Mouse (Mus musculus) megakaryocyte progenitor cell, adult 5-6 weeks (primary cell): ENCODE measurements around the gene Olfr1033. TPM values are rescaled to one million over a fixed set of nuclear protein-coding genes. Genes with fewer than 3 reads are reported as not detected.
"Not testable (repeated sequence)": the region's sequence is repeated elsewhere in the genome, so short reads cannot be mapped to it uniquely, and the experiment has no call there.

ENCODE experiments used
- ATAC-seq: replicated peaks from 2 replicates; pipeline ENCODE4 v1.8.0; 2016; ENCODE audit warnings: mild to moderate bottlenecking, moderate TSS enrichment, inconsistent platforms; ENCODE audit not compliant: poor library complexity
- total RNA-seq, 2 experiments: library from RNA; stranded (forward) in 1 of 2; stranded (reverse) in 1 of 2; fragments of 157-497, 149-512 nt in 1 of 2; fragments of 200-1000 nt in 1 of 2; gene quantifications; 2 replicates each; pipeline versions ENCODE4 v1.2.3 to v1.2.4; 2015 to 2017

Gene Olfr1033
- total RNA-seq (2015) (0.10 and 0.24 TPM in 2 replicates), total RNA-seq (2017) (0.14 TPM in 1 of 2 replicates, not detected in the other)

- ATAC-seq = peak; percentile 64
Measured at GRCm38 (mm10) chr2:86020406-86020805, at the start of gene Olfr1033. Gene Olfr1033, plus strand, starts transcription at chr2:86020633.

GRCm38 (mm10) chr2:85973595-85973994 lies 46.8 kb upstream of the Olfr1033 start, which contains the start of gene Olfr1029:
Gene Olfr1029, plus strand, starts transcription at chr2:85973895.
- ATAC-seq = no peak

GRCm38 (mm10) chr2:85978976-85979375 lies 41.5 kb upstream of the Olfr1033 start, which contains the start of gene Olfr1030:
Gene Olfr1030, plus strand, starts transcription at chr2:85979276.
- no peak for ATAC-seq

GRCm38 (mm10) chr2:85990004-85990403 lies 30.4 kb upstream of the Olfr1033 start, which contains the start of gene Olfr1031:
Gene Olfr1031, plus strand, starts transcription at chr2:85990304.
- no peak for ATAC-seq

DNA sequence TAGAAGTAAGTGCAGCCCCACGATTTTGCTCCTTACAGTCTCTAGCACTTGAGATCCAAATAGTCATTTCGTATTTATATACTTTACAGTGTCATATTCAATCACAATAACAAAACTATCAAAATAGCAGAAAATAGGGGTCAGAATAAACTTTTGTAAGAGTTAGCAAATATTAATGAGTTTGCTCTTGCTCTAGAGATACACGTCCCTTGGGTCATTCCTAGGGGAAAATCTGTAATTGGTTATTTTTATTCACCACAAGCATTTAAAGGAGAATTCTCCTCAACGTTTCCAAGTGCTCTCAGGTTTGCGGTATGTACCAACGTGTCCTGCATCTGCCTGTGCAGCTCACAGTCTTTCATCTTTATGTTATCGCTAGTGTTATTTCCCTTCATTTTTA lies 15.2 kb upstream of the Olfr1033 start, which contains the start of gene Olfr1032:
Gene Olfr1032, plus strand, starts transcription at position 301 of the 400 bp plus-strand sequence.
- ATAC-seq = no peak

GRCm38 (mm10) chr2:86021518-86021917 lies 1.1 kb downstream of the Olfr1033 start:
- ATAC-seq = not testable (repeated sequence)

GRCm38 (mm10) chr2:86045561-86045960 lies 25.1 kb downstream of the Olfr1033 start, which contains the start of gene Olfr1034:
Gene Olfr1034, plus strand, starts transcription at chr2:86045861.
- ATAC-seq = no peak

- not testable (repeated sequence) for ATAC-seq
Measured at GRCm38 (mm10) chr2:86050777-86051176, 30.3 kb downstream of the Olfr1033 start.

DNA sequence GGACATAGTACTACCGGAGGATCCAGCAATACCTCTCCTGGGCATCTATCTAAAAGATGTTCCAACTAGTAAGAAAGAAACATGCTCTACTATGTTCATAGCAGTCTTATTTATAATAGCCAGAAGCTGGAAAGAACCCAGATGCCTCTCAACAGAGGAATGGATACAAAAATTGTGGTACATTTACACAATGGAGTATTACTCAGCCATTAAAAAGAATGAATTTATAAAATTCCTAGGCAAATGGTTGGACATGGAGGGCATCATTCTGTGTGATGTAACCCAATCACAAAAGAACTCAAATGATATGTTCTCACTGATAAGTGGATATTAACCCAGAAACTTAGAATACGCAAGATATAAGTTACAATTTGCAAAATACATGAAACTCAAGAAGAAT lies 43.3 kb downstream of the Olfr1033 start:
- ATAC-seq = not testable (repeated sequence)

- ATAC-seq = no peak
Measured at GRCm38 (mm10) chr2:86070189-86070588, 49.8 kb downstream of the Olfr1033 start.

DNA sequence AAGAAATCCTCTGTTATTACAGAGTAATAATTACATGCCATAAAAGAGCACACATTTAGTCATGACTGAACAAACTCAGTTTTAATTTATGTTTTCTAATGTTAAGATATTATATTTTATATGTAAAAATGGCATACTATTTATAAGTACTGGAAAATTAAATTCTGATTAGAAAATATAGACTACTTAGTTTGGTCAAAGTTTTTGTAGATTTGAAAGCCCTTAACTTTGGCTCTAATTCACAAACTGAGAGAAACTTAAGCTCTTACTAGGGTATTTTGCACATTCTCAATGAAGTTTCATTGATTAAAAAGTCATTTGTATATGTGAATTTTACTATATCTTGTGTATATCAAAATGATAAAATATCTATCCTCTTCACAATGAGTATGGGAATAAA lies 53.3 kb downstream of the Olfr1033 start, which contains the start of gene Olfr1036:
Gene Olfr1036, plus strand, starts transcription at position 301 of the 400 bp plus-strand sequence.
- not testable (repeated sequence) for ATAC-seq

- ATAC-seq = peak; percentile 52; the same call in 1 of the 2 replicates
Measured at GRCm38 (mm10) chr2:86080478-86080877, 60.0 kb downstream of the Olfr1033 start.

GRCm38 (mm10) chr2:86087285-86087684 lies 66.9 kb downstream of the Olfr1033 start, which contains the start of gene Olfr1037:
Gene Olfr1037, minus strand, starts transcription at chr2:86087385.
- no peak for ATAC-seq

Other genes starting within 250 kb of the Olfr1033 start
- not detected in 2 replicates for gene Olfr1014, start 247.9 kb upstream of the Olfr1033 start, total RNA-seq (2015)
- not detected in 2 replicates for gene Olfr1014, start 247.9 kb upstream of the Olfr1033 start, total RNA-seq (2017)
- not detected in 2 replicates for gene Olfr1015, start 238.6 kb upstream of the Olfr1033 start, total RNA-seq (2015)
- gene Olfr1015, start 238.6 kb upstream of the Olfr1033 start, total RNA-seq (2017) = not detected in 2 replicates
- not detected in 2 replicates for gene Olfr1016, start 218.1 kb upstream of the Olfr1033 start, total RNA-seq (2015)
- not detected in 2 replicates for gene Olfr1016, start 218.1 kb upstream of the Olfr1033 start, total RNA-seq (2017)
- not detected in 2 replicates for gene Olfr1018, start 202.2 kb upstream of the Olfr1033 start, total RNA-seq (2015)
- gene Olfr1018, start 202.2 kb upstream of the Olfr1033 start, total RNA-seq (2017) = not detected in 2 replicates
- gene Olfr1019, start 175.2 kb upstream of the Olfr1033 start, total RNA-seq (2015) = not detected in 2 replicates
- not detected in 2 replicates for gene Olfr1019, start 175.2 kb upstream of the Olfr1033 start, total RNA-seq (2017)
- not detected in 2 replicates for gene Olfr1020, start 173.6 kb upstream of the Olfr1033 start, total RNA-seq (2015)
- not detected in 2 replicates for gene Olfr1020, start 173.6 kb upstream of the Olfr1033 start, total RNA-seq (2017)
- not detected in 2 replicates for gene Olfr1022, start 152.0 kb upstream of the Olfr1033 start, total RNA-seq (2015)
- gene Olfr1022, start 152.0 kb upstream of the Olfr1033 start, total RNA-seq (2017) = not detected in 2 replicates
- not detected in 2 replicates for gene Olfr1023, start 135.0 kb upstream of the Olfr1033 start, total RNA-seq (2015)
- gene Olfr1023, start 135.0 kb upstream of the Olfr1033 start, total RNA-seq (2017) = not detected in 2 replicates
- gene Olfr1024, start 115.6 kb upstream of the Olfr1033 start, total RNA-seq (2015) = not detected in 2 replicates
- gene Olfr1024, start 115.6 kb upstream of the Olfr1033 start, total RNA-seq (2017) = not detected in 2 replicates
- gene Olfr1025-ps1, start 105.4 kb upstream of the Olfr1033 start, total RNA-seq (2015) = not detected in 2 replicates
- not detected in 2 replicates for gene Olfr1025-ps1, start 105.4 kb upstream of the Olfr1033 start, total RNA-seq (2017)
- not detected in 2 replicates for gene Olfr1026, start 99.1 kb upstream of the Olfr1033 start, total RNA-seq (2015)
- gene Olfr1026, start 99.1 kb upstream of the Olfr1033 start, total RNA-seq (2017) = not detected in 2 replicates
- not detected in 2 replicates for gene Olfr1028, start 70.2 kb upstream of the Olfr1033 start, total RNA-seq (2015)
- not detected in 2 replicates for gene Olfr1028, start 70.2 kb upstream of the Olfr1033 start, total RNA-seq (2017)
- gene Olfr1029, start 46.7 kb upstream of the Olfr1033 start, total RNA-seq (2015) = not detected in 2 replicates
- gene Olfr1029, start 46.7 kb upstream of the Olfr1033 start, total RNA-seq (2017) = not detected in 2 replicates
- gene Olfr1030, start 41.4 kb upstream of the Olfr1033 start, total RNA-seq (2015) = not detected in 2 replicates
- not detected in 2 replicates for gene Olfr1030, start 41.4 kb upstream of the Olfr1033 start, total RNA-seq (2017)
- not detected in 2 replicates for gene Olfr1031, start 30.3 kb upstream of the Olfr1033 start, total RNA-seq (2015)
- gene Olfr1031, start 30.3 kb upstream of the Olfr1033 start, total RNA-seq (2017) = not detected in 2 replicates
- gene Olfr1032, start 15.1 kb upstream of the Olfr1033 start, total RNA-seq (2015) = not detected in 2 replicates
- gene Olfr1032, start 15.1 kb upstream of the Olfr1033 start, total RNA-seq (2017) = not detected in 2 replicates
- not detected in 2 replicates for gene Olfr1034, start 25.2 kb downstream of the Olfr1033 start, total RNA-seq (2015)
- gene Olfr1034, start 25.2 kb downstream of the Olfr1033 start, total RNA-seq (2017) = not detected in 2 replicates
- gene Olfr1036, start 53.4 kb downstream of the Olfr1033 start, total RNA-seq (2015) = not detected in 2 replicates
- not detected in 2 replicates for gene Olfr1036, start 53.4 kb downstream of the Olfr1033 start, total RNA-seq (2017)
- gene Olfr1037, start 66.8 kb downstream of the Olfr1033 start, total RNA-seq (2015) = not detected in 2 replicates
- not detected in 2 replicates for gene Olfr1037, start 66.8 kb downstream of the Olfr1033 start, total RNA-seq (2017)
- not detected in 2 replicates for gene Olfr1039, start 115.3 kb downstream of the Olfr1033 start, total RNA-seq (2015)
- gene Olfr1039, start 115.3 kb downstream of the Olfr1033 start, total RNA-seq (2017) = not detected in 2 replicates
- gene Olfr1040, start 126.1 kb downstream of the Olfr1033 start, total RNA-seq (2015) = not detected in 2 replicates
- not detected in 2 replicates for gene Olfr1040, start 126.1 kb downstream of the Olfr1033 start, total RNA-seq (2017)
- gene Olfr1042, start 141.2 kb downstream of the Olfr1033 start, total RNA-seq (2015) = not detected in 2 replicates
- not detected in 2 replicates for gene Olfr1042, start 141.2 kb downstream of the Olfr1033 start, total RNA-seq (2017)
- gene Olfr1043, start 146.9 kb downstream of the Olfr1033 start, total RNA-seq (2015) = not detected in 2 replicates
- gene Olfr1043, start 146.9 kb downstream of the Olfr1033 start, total RNA-seq (2017) = not detected in 2 replicates
- not detected in 2 replicates for gene Olfr1044, start 157.2 kb downstream of the Olfr1033 start, total RNA-seq (2015)
- not detected in 2 replicates for gene Olfr1044, start 157.2 kb downstream of the Olfr1033 start, total RNA-seq (2017)
- not detected in 2 replicates for gene Olfr52, start 165.1 kb downstream of the Olfr1033 start, total RNA-seq (2015)
- not detected in 2 replicates for gene Olfr52, start 165.1 kb downstream of the Olfr1033 start, total RNA-seq (2017)
- not detected in 2 replicates for gene Olfr1045, start 182.4 kb downstream of the Olfr1033 start, total RNA-seq (2015)
- not detected in 2 replicates for gene Olfr1045, start 182.4 kb downstream of the Olfr1033 start, total RNA-seq (2017)
- not detected in 2 replicates for gene Olfr1046, start 198.7 kb downstream of the Olfr1033 start, total RNA-seq (2015)
- not detected in 2 replicates for gene Olfr1046, start 198.7 kb downstream of the Olfr1033 start, total RNA-seq (2017)
- gene Olfr1047, start 210.8 kb downstream of the Olfr1033 start, total RNA-seq (2015) = not detected in 2 replicates
- gene Olfr1047, start 210.8 kb downstream of the Olfr1033 start, total RNA-seq (2017) = not detected in 2 replicates
- gene Olfr1048, start 219.7 kb downstream of the Olfr1033 start, total RNA-seq (2015) = not detected in 2 replicates
- gene Olfr1048, start 219.7 kb downstream of the Olfr1033 start, total RNA-seq (2017) = not detected in 2 replicates
- gene Olfr1049, start 237.7 kb downstream of the Olfr1033 start, total RNA-seq (2015) = not detected in 2 replicates
- gene Olfr1049, start 237.7 kb downstream of the Olfr1033 start, total RNA-seq (2017) = not detected in 2 replicates